Mouse (Mus musculus) gastrocnemius, adult 18-20 months (tissue): ENCODE results near the gene Stox2. TPM values are rescaled to one million over a fixed set of nuclear protein-coding genes. Genes with fewer than 3 reads are reported as not detected.
A peak's percentile ranks its signal among the peaks of the same experiment; 100 is the strongest.

ENCODE experiments used
- DNase-seq: peaks from one replicate; pipeline ENCODE4 v3.0.0; 2021; ENCODE audit warnings: low spot score
- total RNA-seq, 2 experiments: library from RNA; stranded (reverse); gene quantifications; 2 replicates each; pipeline ENCODE4 v1.2.3; 2021

Gene Stox2
- total RNA-seq, 2 experiments from 2014 or later: 6.0 to 6.6 TPM

DNA sequence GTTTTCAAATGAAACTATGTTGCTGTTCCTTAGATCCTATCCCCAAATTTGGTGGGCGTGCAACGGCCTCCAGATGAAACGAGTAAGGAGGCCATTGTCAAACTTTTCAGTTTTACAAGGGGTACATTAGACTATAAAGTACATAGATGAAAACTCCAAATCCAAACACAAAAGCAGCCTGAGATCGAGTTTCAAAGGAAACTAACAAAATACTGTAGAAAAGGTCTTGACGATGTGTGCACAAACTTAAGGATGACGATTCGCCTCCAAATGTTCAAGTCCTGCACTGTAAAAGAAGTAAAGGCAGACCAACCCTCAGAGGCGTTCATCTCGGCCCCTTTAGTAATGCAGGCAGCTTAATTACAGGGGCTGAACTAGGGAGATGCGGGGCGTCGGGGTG, 34.8 kb downstream of the Stox2 start:
- no peak for DNase-seq

DNA sequence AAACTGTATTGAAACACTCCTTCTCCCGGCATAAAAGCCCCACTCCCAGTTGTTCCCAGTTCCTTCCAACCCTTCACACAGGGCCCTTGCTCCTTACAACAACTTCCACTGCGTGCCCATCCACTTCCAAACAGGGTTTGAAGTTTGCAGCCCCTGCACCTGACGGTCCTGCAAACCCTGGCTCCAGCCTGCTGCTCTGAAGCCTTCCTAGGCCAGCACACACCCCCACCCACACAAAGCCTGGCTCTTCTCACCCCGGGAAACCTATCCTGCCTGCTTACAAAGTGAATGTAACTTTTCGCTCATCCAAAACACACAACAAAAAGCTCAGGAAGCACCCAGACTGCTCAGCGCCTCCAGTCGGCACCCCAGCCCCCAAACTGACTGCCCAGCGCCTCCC, 37.1 kb downstream of the Stox2 start:
- no peak for DNase-seq

DNA sequence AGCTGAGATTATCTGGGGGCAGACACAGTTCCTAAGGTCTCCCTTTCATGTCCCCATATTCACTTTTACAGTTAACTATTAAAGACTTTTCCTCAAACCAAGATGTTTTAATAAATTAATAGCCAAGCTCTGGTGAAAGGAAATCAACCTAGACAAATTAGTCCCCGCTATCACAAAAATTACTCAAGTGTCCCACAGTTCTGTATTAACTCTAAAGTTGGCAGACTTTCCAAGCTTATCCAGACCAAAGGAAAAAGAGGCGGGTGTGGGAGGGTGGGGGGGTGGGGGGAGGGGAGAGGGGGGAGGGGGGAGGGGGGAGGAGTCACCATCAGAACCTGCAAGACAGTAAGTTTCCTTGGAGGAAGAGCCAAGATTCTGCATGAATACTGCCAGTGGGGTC, 41.3 kb downstream of the Stox2 start:
- no peak for DNase-seq

DNA sequence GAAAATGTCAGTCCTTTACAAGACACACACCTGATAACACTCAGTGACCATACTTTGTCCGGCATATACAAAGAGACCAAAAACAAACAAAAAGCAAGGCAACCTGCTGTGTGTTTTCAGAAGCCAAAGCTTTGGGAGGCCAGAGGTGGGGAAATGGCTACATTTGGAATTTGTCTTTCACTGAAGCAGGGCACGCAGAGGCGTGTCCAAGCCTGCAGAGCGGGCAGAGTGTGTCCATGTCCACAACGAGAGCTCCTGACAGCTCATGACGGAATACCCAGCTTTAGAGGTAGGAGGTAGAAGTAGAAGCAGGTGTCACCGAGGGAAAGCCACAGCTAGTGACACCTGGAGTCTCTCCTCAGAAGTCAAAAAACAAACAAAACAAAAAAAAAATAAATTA, 53.2 kb downstream of the Stox2 start:
- DNase-seq: no peak

DNA sequence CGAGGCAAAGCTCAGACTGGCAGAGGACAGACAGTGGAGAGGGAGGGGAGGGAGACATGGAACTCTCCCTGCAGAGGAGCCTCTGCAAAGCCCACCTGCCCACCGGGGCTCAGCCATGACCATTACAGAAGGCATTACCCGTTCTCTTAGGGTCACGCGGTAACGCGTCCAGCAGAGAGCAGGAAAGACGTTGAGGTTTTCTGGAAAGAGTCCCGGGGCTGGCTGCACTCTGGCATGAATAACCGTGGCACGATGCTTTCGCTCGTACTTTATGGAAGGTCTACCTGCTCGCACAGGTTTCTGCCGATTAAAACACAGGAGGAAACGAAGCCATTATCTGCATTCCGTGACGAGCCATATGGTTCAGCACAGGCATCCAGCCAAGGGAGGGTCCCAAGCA, 53.9 kb downstream of the Stox2 start:
- no peak for DNase-seq

DNA sequence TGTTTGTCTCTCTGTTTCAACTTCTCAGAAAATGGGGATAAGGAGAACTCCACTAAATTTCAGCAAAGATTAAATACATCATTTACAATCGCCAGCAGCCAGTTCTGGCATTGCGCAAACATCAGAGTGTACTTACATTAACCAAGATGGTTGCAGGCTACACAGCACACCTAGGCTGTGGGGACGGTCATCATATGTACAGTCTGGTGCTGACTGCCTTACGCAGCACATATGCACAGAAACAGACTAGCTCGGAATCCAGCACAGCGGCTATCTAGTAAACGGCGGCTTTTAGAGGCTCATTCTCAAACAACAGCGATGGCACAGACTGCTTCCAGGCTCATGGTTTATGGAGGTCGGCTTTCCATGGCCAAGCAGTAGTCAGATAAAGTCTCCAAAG, 54.3 kb downstream of the Stox2 start:
- DNase-seq: no peak

DNA sequence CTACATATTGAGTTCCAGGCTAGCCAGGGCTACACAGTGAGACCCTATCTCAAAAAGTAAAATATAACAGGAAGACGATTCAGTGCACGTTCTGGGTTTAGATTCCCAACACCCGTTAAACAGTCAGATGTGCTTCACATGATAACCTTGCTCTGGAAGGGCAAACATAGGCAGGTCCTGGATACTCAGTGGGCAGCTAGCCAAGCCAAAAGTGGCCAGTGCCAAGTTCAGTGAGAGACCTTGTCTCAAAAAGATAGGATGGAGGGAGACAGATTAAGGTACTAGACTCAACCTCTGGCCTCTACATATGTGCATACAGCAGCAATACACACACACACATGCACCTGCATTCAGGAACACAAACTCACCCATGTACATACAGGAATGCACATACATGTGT, 56.7 kb downstream of the Stox2 start:
- no peak for DNase-seq

DNA sequence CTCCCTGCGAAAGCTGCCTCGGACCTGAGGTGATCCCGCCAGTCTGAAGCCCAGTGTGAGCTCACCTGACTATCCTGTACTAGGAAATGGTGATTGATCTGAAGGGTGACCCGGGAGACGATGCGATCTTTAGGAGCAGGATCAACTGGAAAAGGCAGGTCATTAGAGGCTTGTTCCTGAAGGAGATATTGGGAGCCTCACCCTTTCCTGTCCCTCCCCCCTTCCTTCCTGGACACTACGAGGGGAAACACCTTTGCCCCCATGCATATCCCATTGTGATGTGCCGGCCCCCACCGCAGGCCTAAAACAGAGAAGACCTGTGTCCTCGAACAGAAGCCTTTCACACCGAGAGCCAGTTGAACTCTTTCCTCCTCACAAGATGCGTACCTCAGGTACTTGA, 58.0 kb downstream of the Stox2 start:
- DNase-seq: no peak

DNA sequence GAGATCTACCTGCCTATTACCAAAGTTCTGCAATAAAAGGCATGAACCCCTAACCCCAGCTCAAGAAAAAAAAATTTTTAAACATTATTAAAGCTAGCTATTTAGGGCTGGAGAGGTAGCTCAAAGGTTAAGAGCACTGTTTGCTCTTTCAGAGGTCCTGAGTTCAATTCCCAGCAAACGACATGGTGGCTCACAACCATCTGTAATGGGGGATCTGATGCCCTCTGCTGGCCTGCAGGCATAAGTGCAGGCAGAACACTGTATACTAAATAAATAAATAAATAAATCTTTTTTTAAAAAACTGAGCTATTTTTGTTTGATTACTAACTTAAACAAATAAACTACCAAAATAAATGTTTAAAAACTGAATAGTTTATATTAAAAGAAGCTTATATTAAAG, 60.4 kb downstream of the Stox2 start:
- DNase-seq: no peak

DNA sequence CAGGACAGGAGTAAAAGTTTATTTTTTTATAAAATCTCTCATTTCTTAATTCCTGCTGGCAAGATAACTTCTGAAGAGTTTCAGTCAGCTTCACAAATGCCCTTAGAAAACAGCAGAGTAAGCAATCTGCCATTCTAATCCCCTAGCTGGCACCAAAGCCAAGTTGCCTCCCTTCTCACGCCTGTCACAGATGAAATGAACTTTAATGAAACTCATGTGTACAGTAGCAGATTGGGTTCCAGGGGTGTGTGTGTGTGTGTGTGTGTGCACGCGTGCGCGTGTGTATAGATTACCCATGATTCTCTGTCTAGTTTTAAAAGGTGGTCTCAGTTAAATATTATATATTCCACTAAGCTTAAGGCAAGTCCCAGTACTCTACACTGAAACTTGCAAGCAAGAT, 62.0 kb downstream of the Stox2 start:
- no peak for DNase-seq

DNA sequence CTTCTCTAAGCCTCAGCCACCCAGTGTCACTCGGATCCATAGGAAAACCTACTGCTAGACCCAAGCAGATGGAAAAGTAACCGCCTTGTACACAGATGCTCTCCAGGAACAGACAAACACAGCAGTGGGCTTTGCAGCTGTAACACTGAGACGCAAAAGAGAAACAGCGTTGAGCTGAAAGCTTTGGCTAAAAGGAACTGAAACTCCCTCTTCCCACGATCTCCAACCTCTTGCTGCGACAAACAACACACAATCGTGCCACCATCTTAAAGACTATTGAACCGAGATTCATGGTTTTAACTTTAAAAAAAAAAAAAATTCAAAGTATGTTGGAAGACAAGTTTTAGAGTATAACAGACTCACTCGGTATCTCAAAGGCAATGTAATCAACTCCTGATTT, 62.5 kb downstream of the Stox2 start:
- DNase-seq: no peak

DNA sequence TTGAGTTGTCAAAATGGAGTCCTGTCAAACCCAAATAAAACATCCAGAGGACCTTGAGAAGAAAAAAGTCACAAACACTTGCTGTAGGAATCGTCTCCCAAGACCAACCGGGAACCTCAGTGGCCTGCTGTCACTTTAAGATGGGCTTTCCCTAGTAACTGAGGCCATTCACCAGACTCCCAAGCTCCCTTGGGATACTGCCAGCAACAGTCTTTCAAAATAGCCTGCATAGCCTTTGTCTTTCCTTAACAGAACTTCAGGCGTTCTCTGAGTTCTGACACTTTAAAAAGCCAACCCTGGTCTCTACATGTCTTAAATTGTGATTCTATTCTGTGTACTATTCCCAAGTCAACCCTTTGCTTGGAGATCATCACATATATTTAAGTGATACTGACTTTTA, 64.9 kb downstream of the Stox2 start:
- no peak for DNase-seq

DNA sequence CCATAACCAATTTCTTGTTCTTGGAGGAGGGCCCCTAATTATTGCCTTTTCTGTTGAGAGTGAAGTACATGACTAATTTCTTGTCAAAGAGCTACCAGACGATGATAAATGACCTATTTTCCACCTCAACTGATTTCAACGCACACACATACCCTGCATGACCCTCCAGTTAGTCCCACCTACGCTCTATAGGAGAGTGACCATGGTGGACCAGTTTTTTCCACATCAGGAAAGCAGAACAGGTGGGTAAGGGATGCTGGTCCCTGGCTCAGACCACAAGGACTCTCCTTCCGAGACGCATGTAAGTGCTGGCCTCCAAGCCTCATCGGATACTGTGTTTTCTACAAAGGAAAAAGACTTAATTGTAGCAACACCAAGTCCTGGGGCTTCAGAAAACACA, 65.4 kb downstream of the Stox2 start:
- DNase-seq: no peak

DNA sequence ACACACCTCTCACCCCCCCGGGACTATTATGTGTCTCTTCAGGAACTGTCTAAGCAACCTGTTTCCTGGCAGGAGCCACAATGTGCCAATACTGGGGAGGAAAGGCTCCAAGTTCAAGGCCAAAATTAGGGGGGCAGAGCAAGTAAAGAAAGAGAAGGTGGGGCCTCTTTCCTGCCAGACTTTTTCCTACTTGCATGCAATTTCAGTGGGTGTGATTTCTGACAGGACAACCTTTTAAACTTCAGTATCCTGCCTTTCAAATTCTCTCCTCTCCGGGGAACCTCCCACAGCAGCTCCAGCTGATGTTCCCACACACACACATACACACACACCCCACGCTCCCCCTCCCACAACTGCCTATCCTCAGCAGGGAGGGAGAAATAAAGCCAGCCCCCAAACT, 66.1 kb downstream of the Stox2 start:
- no peak for DNase-seq

DNA sequence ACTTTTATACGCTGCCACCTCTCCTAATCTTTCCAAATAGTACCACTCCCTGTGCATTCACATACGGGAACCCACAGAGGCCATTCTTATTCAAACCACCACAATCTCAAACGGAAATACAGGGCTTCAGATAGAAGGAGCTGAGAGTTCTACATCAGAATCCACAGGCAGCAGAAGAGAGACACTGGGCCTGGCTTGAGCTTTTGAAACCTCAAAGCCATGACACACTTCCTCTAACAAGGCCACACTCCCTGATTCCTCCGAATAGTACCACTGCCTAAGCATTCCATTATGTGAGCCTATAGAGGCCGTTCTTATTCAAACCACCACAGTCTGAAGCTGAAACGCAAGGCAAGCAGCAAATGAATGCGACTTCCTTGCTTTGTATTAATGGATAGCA, 69.5 kb downstream of the Stox2 start:
- no peak for DNase-seq

DNA sequence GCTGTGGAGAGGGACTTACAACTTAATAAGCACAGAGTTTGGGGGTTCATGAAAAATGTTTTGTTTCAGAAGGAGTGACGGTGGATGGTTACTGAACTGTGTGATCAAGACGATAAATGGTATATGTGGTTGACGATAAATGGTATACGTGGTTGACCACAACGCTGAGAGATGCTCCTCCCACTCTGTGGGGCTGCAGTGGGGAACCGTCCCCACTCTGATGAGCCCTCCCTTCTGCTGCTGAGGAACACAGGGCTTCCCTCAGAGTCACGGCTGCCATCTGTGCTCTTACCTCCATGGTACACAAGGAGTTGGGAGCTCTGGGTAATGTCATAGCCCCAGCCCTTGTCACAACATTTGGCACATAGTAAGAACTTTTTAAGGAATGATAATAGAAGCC, 72.4 kb downstream of the Stox2 start:
- no peak for DNase-seq

DNA sequence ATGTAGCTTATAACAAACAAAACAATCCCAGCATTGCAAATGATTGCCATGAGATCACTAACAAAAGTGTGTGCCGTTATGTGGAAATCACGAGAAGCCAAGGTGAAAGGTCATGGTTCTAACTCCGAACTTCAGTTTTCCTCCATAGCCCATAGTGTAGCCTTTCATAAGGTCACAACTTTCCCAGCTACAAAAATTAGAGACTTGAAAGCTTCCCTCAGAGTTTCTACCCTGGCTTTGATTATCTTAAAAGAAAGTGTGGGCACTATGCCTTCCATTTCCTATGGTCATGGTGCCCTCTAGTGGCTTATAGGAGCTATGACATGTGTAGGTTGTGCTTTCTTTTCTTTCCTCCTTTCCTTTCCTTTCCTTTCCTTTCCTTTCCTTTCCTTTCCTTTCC, 74.6 kb downstream of the Stox2 start:
- peak; percentile 11 for DNase-seq

DNA sequence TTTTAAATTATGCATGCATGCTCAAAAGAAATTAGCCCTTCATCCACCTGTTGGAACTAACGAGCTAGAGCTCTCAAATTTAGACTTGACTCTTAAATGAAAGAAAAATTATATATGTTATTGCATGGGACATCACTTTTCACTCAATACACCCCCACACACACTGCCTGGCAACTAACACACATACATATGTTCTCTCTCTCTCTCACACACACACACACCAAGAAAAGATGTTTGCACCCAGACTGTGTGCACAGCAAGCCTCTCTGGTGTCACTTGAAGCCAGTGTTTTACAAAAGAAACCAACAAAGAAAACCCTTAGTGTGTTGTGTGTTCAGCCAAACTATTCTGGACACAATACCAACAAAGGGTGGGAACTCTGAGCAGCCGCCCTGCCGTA, 75.1 kb downstream of the Stox2 start:
- DNase-seq: no peak

DNA sequence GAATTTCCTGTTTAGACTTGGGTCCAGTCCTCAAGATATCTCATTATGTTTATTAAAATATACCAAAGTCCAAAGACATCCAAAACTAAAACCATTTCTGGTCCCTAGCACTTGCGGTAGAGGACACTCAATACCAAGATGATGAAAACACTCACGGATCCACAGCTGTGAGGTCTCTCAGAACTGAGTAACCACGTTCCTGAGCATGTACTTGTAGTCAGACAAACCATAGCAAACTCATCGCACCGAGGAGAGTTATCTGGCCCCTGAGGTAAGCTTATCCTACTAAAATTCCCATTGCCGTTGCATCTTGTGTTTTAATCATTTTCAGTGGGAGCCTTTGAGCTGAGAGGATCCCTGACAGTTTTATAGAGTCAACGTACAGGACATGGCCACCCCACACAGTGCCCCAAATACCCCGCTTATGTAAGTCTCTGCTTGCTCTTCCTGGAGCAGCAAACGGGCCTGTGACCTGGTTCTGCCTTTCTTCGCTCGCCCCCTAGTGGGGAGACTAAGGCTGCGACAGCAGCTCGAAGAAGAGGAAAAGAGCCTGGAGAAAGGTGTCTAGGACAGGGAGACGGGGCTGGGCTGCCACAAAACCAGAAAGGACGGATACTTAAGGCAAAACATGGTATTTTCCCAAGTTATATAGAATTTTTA, 75.6 kb downstream of the Stox2 start:
- DNase-seq: peak; percentile 87

DNA sequence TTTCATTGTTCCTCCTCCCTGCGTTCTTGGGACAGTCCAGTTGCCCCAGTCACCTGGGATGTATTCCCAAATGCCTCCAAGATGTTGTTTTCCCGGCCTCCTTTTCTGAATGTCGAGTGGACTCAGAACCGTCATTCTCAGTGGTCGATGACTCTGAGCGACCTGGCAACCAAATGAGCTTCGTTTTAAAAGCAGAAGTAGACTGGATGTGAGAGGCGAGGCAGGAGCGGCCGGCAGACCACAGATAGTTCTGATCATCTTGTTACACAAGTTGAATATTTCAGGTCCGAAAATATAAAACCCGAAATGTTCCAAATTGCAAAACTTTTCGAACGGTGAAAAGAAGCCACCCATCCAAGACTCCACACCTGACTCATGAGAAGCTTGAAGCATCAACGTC, 76.2 kb downstream of the Stox2 start:
- DNase-seq: no peak

DNA sequence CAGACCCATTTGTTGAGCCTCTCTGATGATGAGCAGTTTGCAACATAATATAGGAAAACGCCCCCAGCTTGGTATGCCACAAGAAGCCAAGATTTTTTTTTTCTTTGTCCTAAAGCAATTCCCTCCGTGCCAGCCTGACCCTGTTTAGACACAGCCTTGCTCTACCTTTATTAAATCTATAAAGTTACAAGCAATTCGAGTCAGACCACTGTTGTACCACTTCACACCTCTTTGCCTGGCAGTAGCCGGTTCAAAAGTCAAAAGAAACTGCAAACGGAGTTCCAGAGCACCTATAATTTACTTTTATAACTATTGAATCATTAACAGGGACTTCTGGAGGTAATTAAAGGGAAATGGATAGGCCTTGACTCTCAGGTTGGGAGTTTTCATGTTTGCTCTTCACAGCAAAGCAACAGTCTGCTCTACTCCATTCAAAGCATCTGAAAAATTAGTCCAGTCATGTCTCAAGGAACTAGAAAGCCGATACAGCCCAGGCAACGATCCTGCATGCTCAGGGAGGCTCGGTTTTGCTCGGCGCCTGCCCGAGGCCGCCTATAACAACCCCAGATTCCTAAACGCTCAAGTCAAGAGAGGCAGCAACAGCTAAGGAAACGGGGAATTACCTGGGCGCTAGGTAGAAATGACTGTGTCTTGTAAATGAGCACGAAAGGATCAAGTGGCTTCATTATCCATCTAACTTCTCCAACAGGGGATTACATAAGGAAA, 77.0 kb downstream of the Stox2 start:
- DNase-seq: no peak

DNA sequence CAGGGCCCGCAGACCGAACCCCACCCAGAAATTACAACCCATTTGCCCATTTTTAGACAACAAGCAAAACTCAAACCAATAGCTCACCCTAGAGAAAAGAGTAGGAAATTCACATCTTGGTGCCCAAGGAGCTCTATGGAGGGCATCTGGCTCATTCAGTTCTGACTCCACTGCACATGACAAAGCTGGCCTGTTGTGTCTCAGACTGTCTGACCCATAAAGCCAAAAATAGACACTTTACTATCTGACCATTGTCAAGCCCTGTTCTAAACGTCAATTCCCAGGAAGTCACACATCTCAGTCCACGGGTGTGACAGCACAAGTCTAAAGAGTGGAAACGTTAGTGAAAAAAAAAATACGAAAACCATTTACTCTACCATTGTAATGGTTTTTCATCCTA, 79.1 kb downstream of the Stox2 start:
- no peak for DNase-seq

DNA sequence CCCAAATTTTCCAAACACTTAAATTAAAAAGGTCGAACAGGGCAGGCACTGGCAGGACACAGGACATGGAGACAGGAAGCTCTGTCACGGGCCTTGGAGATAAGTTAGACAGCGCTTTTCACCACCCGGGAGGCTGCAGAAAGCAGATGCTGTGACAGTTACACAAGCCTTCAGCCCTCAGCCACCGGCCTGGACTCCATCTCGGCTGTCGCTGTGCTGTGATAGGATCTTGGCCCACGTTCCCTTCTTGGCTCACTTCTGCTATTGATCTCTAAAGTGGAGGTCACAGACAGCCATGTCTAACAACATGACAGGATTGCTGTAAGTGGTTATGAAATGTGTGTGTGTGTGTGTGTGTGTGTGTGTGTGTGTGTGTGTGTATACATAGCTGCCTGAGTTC, 82.9 kb downstream of the Stox2 start:
- no peak for DNase-seq
